Mouse (Mus musculus) neural tube, embryonic 11.5 days (tissue): ENCODE measurements around the gene Vps29. TPM values are rescaled to one million over a fixed set of nuclear protein-coding genes. Genes with fewer than 3 reads are reported as not detected.

Experiments used
- ATAC-seq: fragments of 200-750 bp; cut with Nextera tagmentation; 2 replicates; pipeline ENCODE4 v1.8.0; 2017; ENCODE audit warnings: moderate number of reproducible peaks, mild to moderate bottlenecking, moderate TSS enrichment, moderate library complexity; ENCODE audit not compliant: insufficient read depth, low FRiP score, low TSS enrichment
- DNase-seq: peaks from one replicate; pipeline ENCODE4 v3.0.0-alpha.2; 2015; ENCODE audit warnings: low spot score
- H3K27ac ChIP-seq: fragments of 300-500 bp; sonication (generic); 2 replicates; pipeline ENCODE4 v1.5.1; 2014; ENCODE audit warnings: low read depth, mild to moderate bottlenecking, low read length
- H3K27me3 ChIP-seq: fragments of 300-500 bp; sonication (generic); 2 replicates; pipeline ENCODE4 v1.6.1; 2014; ENCODE audit warnings: mild to moderate bottlenecking, low read length, mixed read lengths; ENCODE audit not compliant: control insufficient read depth, insufficient read depth
- H3K36me3 ChIP-seq: fragments of 300-500 bp; sonication (generic); 2 replicates; pipeline ENCODE4 v1.6.1; 2014; ENCODE audit warnings: mild to moderate bottlenecking, low read length, moderate library complexity, mixed read lengths; ENCODE audit not compliant: control insufficient read depth, insufficient read depth
- H3K4me1 ChIP-seq: fragments of 300-500 bp; sonication (generic); 2 replicates; pipeline ENCODE4 v1.6.1; 2014; ENCODE audit warnings: low read length, mixed read lengths; ENCODE audit not compliant: control insufficient read depth, insufficient read depth
- H3K4me2 ChIP-seq: fragments of 300-500 bp; sonication (generic); 2 replicates; pipeline ENCODE4 v1.6.1; 2014; ENCODE audit warnings: low read depth, mild to moderate bottlenecking, moderate library complexity
- H3K4me3 ChIP-seq: fragments of 300-500 bp; sonication (generic); 2 replicates; pipeline ENCODE4 v1.5.1; 2014; ENCODE audit warnings: low read depth, low read length
- H3K9ac ChIP-seq: fragments of 300-500 bp; sonication (generic); 2 replicates; pipeline ENCODE4 v1.6.1; 2014; ENCODE audit warnings: mild to moderate bottlenecking, low read length
- H3K9me3 ChIP-seq: fragments of 300-500 bp; sonication (generic); 2 replicates; pipeline ENCODE4 v1.6.1; 2016; ENCODE audit warnings: low read length; ENCODE audit not compliant: control insufficient read depth
- WGBS: fragments of 180-500 bp; shearing (Covaris S2); extraction: QIAGEN DNeasy Blood & Tissue Kit; methylation state at CpG from one replicate; pipeline ENCODE4 v1.1.7; 2014; 5-methylcytosine and 5-hydroxymethylcytosine counted together
- polyA plus RNA-seq: library from polyadenylated mRNA; unstranded; fragments of >200 nt; fragmentation: Nextera tagmentation; extraction: Ambion mirVana; gene quantifications from 2 replicates; pipeline ENCODE4 v1.2.1, GENCODE M21; 2014

The Vps29 gene
- polyA plus RNA-seq, 1 experiment from 2014 or later, result 219 TPM

- Histone ChIP-seq H3K9ac (no peak overlapping the region), H3K27ac (no peak overlapping the region), H3K36me3 (no peaks in the 10 kb centered on the region), H3K9me3 (no peaks in the 10 kb centered on the region), H3K4me1 (no peaks in the 10 kb centered on the region), H3K4me2 (no peak overlapping the region), H3K27me3 (no peaks in the 10 kb centered on the region), H3K4me3 (no peak overlapping the region)
- DNase-seq (no peak), ATAC-seq (no peak)
- WGBS, result 94% methylated on average over 5 of the region's 5 CpGs
Observed at GRCm38 (mm10) chr5:122414351-122414750, 60.2 kb downstream of the Vps29 start.

Other genes with a start within 250 kb of the Vps29 start
- gene Ccdc63, start 213.5 kb upstream of the Vps29 start, polyA plus RNA-seq, result not detected in 2 replicates
- gene Ppp1cc, start 196.1 kb upstream of the Vps29 start, polyA plus RNA-seq, result 325 and 339 TPM in 2 replicates
- gene Hvcn1, start 147.6 kb upstream of the Vps29 start, polyA plus RNA-seq, result 5.6 and 6.0 TPM in 2 replicates
- gene Tctn1, start 89.9 kb upstream of the Vps29 start, polyA plus RNA-seq, result 3.9 and 4.5 TPM in 2 replicates
- 8.5 and 9.2 TPM in 2 replicates for gene Pptc7, start 70.0 kb upstream of the Vps29 start, polyA plus RNA-seq
- gene Rad9b, start 136 bp upstream of the Vps29 start, polyA plus RNA-seq, result 6.9 and 9.3 TPM in 2 replicates
- gene Gpn3, start 17.5 kb downstream of the Vps29 start, polyA plus RNA-seq, result 68.4 and 71.2 TPM in 2 replicates
- gene Fam216a, start 18.0 kb downstream of the Vps29 start, polyA plus RNA-seq, result 115 and 116 TPM in 2 replicates
- 65.8 and 67.4 TPM in 2 replicates for gene Arpc3, start 37.5 kb downstream of the Vps29 start, polyA plus RNA-seq
- 33.4 and 34.7 TPM in 2 replicates for gene Anapc7, start 67.3 kb downstream of the Vps29 start, polyA plus RNA-seq
- gene Atp2a2, start 147.9 kb downstream of the Vps29 start, polyA plus RNA-seq, result 52.0 and 55.4 TPM in 2 replicates